24 mouse cellular contexts compared by ENCODE assay signal in genomic region chr3:55646437-55646836, GRCm38 (mm10).
DNase-seq lines count a peak whose midpoint lies in the region; ATAC-seq lines count a peak whose summit lies in the region.
"Had no signal": no experiment of that assay in that cellular context is flagged by ENCODE, and none has a peak within 500 bp of the region (broad histone marks: within the 10 kb centered on the region; RNA-seq: fewer than 3 reads in every experiment).

No protein-coding gene starts in this region.

- H3K36me3 ChIP-seq in embryonic facial prominence, embryonic 15.5 days, result 0 out of 2 replicates have a peak, but pooled peaks cover 3% of the 10 kb centered on the region
- peaks cover 27% of the 10 kb centered on the region for H3K36me3 ChIP-seq in limb, embryonic 12.5 days

- H3K4me3 ChIP-seq in embryonic facial prominence, embryonic 15.5 days (replicated peaks), result no peak overlapping the region
- H3K4me3 ChIP-seq in limb, embryonic 12.5 days (replicated peaks), result no peak overlapping the region
- H3K4me3 ChIP-seq: forebrain, embryonic 10.5 days; heart, embryonic 10.5 days; heart, embryonic 13.5 days; hindbrain, embryonic 15.5 days; intestine, embryonic 15.5 days had no signal

- peak overlapping the region; percentile 44; the same call in 1 of the 2 replicates for H3K27ac ChIP-seq in embryonic facial prominence, embryonic 15.5 days (replicated peaks)
- peak overlapping the region; percentile 86 for H3K27ac ChIP-seq in limb, embryonic 12.5 days
- H3K27ac ChIP-seq: heart, embryonic 10.5 days; heart, embryonic 13.5 days; hindbrain, embryonic 15.5 days; intestine, embryonic 15.5 days had no signal

- no peak for ATAC-seq in embryonic facial prominence, embryonic 15.5 days (ENCODE audit: insufficient number of reproducible peaks, low FRiP score, low TSS enrichment, low read depth)
- ATAC-seq in limb, embryonic 12.5 days (ENCODE audit: insufficient number of reproducible peaks, insufficient read depth, low FRiP score, low TSS enrichment, low read depth), result 0 out of 2 replicates have a peak, but pooled peaks have one; percentile 61
- no peak for ATAC-seq in erythroblast, adult 5-6 weeks (replicated peaks; ENCODE audit: low FRiP score, poor library complexity, severe bottlenecking)
- ATAC-seq: CD4-positive, CD25-positive, alpha-beta regulatory T cell, adult 4 months; forebrain, embryonic 14.5 days; forebrain, postnatal 0 days; intestine, embryonic 15.5 days had no signal

- no peak overlapping the region for H3K9ac ChIP-seq in embryonic facial prominence, embryonic 15.5 days
- no peak overlapping the region for H3K9ac ChIP-seq in limb, embryonic 12.5 days (replicated peaks)
- H3K9ac ChIP-seq: forebrain, postnatal 0 days; heart, embryonic 13.5 days; hindbrain, embryonic 15.5 days; intestine, embryonic 15.5 days had no signal

- peak; percentile 28 for DNase-seq in cerebellum, adult 9-11 months
- no peak for DNase-seq in cerebellum, postnatal 4 days (ENCODE audit: low spot score in 2 of 2)
- peak; percentile 36 for DNase-seq in forelimb bud, embryonic 11.5 days (ENCODE audit: low read depth, low spot score)
- no peak for DNase-seq in kidney, adult 11 months
- DNase-seq in heart, adult 9 months (ENCODE audit: low spot score in 2 of 2), result no peak
- DNase-seq: adrenal gland, adult 8-10 months; adrenal gland, postnatal 25 days; embryo, embryonic 11 days; forebrain, postnatal 0 days; gastrocnemius, postnatal 25 days; heart, adult 18-20 months; heart, postnatal 14 days; heart, postnatal 4 days; kidney, adult 18-20 months had no signal

- no peaks in the 10 kb centered on the region for H3K27me3 ChIP-seq in embryonic facial prominence, embryonic 15.5 days
- H3K27me3 ChIP-seq in limb, embryonic 12.5 days, result no peaks in the 10 kb centered on the region
- H3K27me3 ChIP-seq: heart, embryonic 13.5 days; hindbrain, embryonic 15.5 days; intestine, embryonic 15.5 days had no signal

- 69% methylated on average over 3 of the region's 3 CpGs for WGBS in embryonic facial prominence, embryonic 15.5 days
- WGBS in limb, embryonic 12.5 days, result 35% methylated on average over 3 of the region's 3 CpGs

- H3K9me3 ChIP-seq in embryonic facial prominence, embryonic 15.5 days (replicated peaks), result no peaks in the 10 kb centered on the region
- no peaks in the 10 kb centered on the region for H3K9me3 ChIP-seq in limb, embryonic 12.5 days
- H3K9me3 ChIP-seq: forebrain, embryonic 10.5 days; heart, embryonic 10.5 days; heart, embryonic 13.5 days; hindbrain, embryonic 15.5 days; intestine, embryonic 15.5 days had no signal

- H3K4me1 ChIP-seq in embryonic facial prominence, embryonic 15.5 days, result peaks cover 17% of the 10 kb centered on the region
- H3K4me1 ChIP-seq in limb, embryonic 12.5 days (replicated peaks), result peaks cover 55% of the 10 kb centered on the region
- H3K4me1 ChIP-seq: intestine, embryonic 15.5 days had no signal

- no peak overlapping the region for H3K4me2 ChIP-seq in embryonic facial prominence, embryonic 15.5 days (replicated peaks)
- H3K4me2 ChIP-seq in limb, embryonic 12.5 days, result no peak overlapping the region
- H3K4me2 ChIP-seq: heart, embryonic 13.5 days; hindbrain, embryonic 15.5 days; intestine, embryonic 15.5 days had no signal

Comparison
In these comparisons a context has a peak if more than half of its experiments do, and no peak if none do; other contexts are left out.
1. DNase-seq: peak in cerebellum, adult 9-11 months (single experiment) and forelimb bud, embryonic 11.5 days (single experiment); none in cerebellum, postnatal 4 days (0 of 2), kidney, adult 11 months (single experiment) and heart, adult 9 months (0 of 2).